Mouse (Mus musculus) neutrophil, adult 5-6 weeks (primary cell): Measurements from ENCODE around the gene Gm10577. TPM values are rescaled to one million over a fixed set of nuclear protein-coding genes. Genes with fewer than 3 reads are reported as not detected.

Experiments used
- ATAC-seq: fragments of 151-379, 151-347 bp; 2 replicates; pipeline ENCODE4 v1.8.0; 2017; ENCODE audit warnings: mild to moderate bottlenecking, moderate TSS enrichment; ENCODE audit not compliant: insufficient number of reproducible peaks, poor library complexity, low FRiP score, severe bottlenecking; ENCODE audit errors: extremely low read depth
- total RNA-seq: library from RNA; stranded (forward); fragments of 200-1000 nt; gene quantifications from 2 replicates; pipeline ENCODE4 v1.2.3, GENCODE M21; 2017

The Gm10577 gene
- not detected in 2 replicates for total RNA-seq

GRCm38 (mm10) chr4:101020596-101020995, at the start of gene Gm10577:
TSS of gene Gm10577 (minus strand) at chr4:101020696.
- ATAC-seq = no peak

- ATAC-seq = no peak
Observed at GRCm38 (mm10) chr4:101069154-101069971, 48.9 kb upstream of the Gm10577 start.

GRCm38 (mm10) chr4:101068786-101069153, 48.3 kb upstream of the Gm10577 start, which contains the start of gene Raver2:
TSS of gene Raver2 (plus strand) at chr4:101068983.
- ATAC-seq = no peak

- no peak for ATAC-seq
Observed at GRCm38 (mm10) chr4:101066401-101066800, 45.9 kb upstream of the Gm10577 start.

- ATAC-seq = no peak
Observed at GRCm38 (mm10) chr4:101062146-101062545, 41.6 kb upstream of the Gm10577 start.

GRCm38 (mm10) chr4:101046576-101046975, 26.1 kb upstream of the Gm10577 start:
- ATAC-seq = no peak

- ATAC-seq = no peak
Observed at GRCm38 (mm10) chr4:101044149-101044548, 23.7 kb upstream of the Gm10577 start.

- no peak for ATAC-seq
Observed at GRCm38 (mm10) chr4:101043691-101044090, 23.2 kb upstream of the Gm10577 start.

- no peak for ATAC-seq
Observed at GRCm38 (mm10) chr4:101037156-101037555, 16.7 kb upstream of the Gm10577 start.

GRCm38 (mm10) chr4:101035131-101035530, 14.6 kb upstream of the Gm10577 start:
- no peak for ATAC-seq

- no peak for ATAC-seq
Observed at GRCm38 (mm10) chr4:101033047-101033446, 12.6 kb upstream of the Gm10577 start.

GRCm38 (mm10) chr4:101027852-101028411, 7.4 kb upstream of the Gm10577 start:
- ATAC-seq = no peak

- no peak for ATAC-seq
Observed at GRCm38 (mm10) chr4:101026995-101027394, 6.5 kb upstream of the Gm10577 start.

- ATAC-seq = no peak
Observed at GRCm38 (mm10) chr4:101026566-101026965, 6.1 kb upstream of the Gm10577 start.

GRCm38 (mm10) chr4:101017806-101018205, 2.7 kb downstream of the Gm10577 start:
- no peak for ATAC-seq

- no peak for ATAC-seq
Observed at GRCm38 (mm10) chr4:101009092-101009491, 11.4 kb downstream of the Gm10577 start.

GRCm38 (mm10) chr4:101008362-101008769, 12.1 kb downstream of the Gm10577 start:
- no peak for ATAC-seq

- no peak for ATAC-seq
Observed at GRCm38 (mm10) chr4:101002961-101003360, 17.5 kb downstream of the Gm10577 start.

- no peak for ATAC-seq
Observed at GRCm38 (mm10) chr4:101001073-101001472, 19.4 kb downstream of the Gm10577 start.

- ATAC-seq = no peak
Observed at GRCm38 (mm10) chr4:101000622-101001021, 19.9 kb downstream of the Gm10577 start.
